9 mouse cellular contexts compared by ENCODE assay signal in the genomic region with DNA sequence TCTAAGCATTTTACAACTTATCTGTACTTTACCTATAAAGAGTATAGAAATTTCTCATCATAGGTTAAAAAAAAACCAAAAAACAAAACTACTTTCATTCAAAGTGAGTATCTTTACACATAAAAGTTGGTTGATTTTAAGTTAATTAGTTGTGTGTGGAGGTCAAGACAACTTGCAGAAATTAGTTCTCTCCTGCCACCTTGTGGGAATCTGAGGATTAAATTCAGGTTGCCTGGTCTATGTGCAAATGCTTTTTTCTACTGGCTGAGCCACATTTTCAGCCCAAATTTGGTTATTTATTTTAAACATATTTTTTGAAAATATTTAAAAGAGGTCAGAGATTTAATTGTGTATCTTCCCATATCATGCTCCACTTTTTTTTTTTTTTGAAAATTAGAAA. TPM values are rescaled to one million over a fixed set of nuclear protein-coding genes. Genes with fewer than 3 reads are reported as not detected.
A peak's percentile ranks its signal among the peaks of the same experiment; 100 is the strongest.
DNase-seq lines count a peak whose midpoint lies in the region; TF ChIP-seq lines count a peak whose summit lies in the region.
"Had no signal": no experiment of that assay in that cellular context is flagged by ENCODE, and none has a peak within 500 bp of the region (broad histone marks: within the 10 kb centered on the region; RNA-seq: fewer than 3 reads in every experiment).

No protein-coding gene starts in this region.

- in situ Hi-C loops in CH12.LX (cut with MboI; ENCODE audit: low pct_ligation_motif_present, low pct_unique_long_range_greater_than_20kb, low sequenced_read_pairs), result loop anchor here (25.0 kb wide), 1 partner anchor 203 kb away; no protein-coding TSS in a partner anchor

- TF ChIP-seq POLR2A in CH12.LX (IDR thresholded peaks at IDR 0.05; ENCODE audit: low read depth, low read length), result no peak

- H3K9me3 ChIP-seq in CH12.LX (replicated peaks; ENCODE audit: low read length), result no peaks in the 10 kb centered on the region
- H3K9me3 ChIP-seq: G1E had no signal

- no peak overlapping the region for H3K4me3 ChIP-seq in left cerebral cortex, adult 2 months
- no peak overlapping the region for H3K4me3 ChIP-seq in CH12.LX (replicated peaks in 1 of 3; ENCODE audit: low read depth in 2 of 3, low read length in 2 of 3, poor library complexity in 1 of 3)

- no peak overlapping the region for H3K4me2 ChIP-seq in CH12.LX (ENCODE audit: insufficient read depth, low read depth, poor library complexity, severe bottlenecking)

- peak; percentile 80 for TF ChIP-seq RAD21 in CH12.LX (IDR thresholded peaks at IDR 0.05; ENCODE audit: low read depth, low read length)

- intact Hi-C loops in left cerebral cortex, adult 2 months (cut with DNase I), result loop anchor here (2.0 kb wide), 2 partner anchors 62 to 208 kb away; no protein-coding TSS in a partner anchor

- H3K79me2 ChIP-seq in CH12.LX (replicated peaks; ENCODE audit: control insufficient read depth, extremely low read depth, insufficient read depth, poor library complexity, severe bottlenecking), result no peaks in the 10 kb centered on the region

- no peak for TF ChIP-seq EP300 in CH12.LX (IDR thresholded peaks at IDR 0.05; ENCODE audit: low read length)

- H3K4me1 ChIP-seq in CH12.LX (ENCODE audit: control insufficient read depth in 1 of 2, insufficient read depth in 2 of 2), result peaks cover 0 to 2% of the 10 kb centered on the region in 2 experiments; a peak in 1 of 4 replicates

- H3K9ac ChIP-seq in CH12.LX (ENCODE audit: insufficient read depth, low read depth), result no peak overlapping the region

- dilution Hi-C loops in CH12.LX (cut with MboI; ENCODE audit: extremely low pct_ligation_motif_present, extremely low pct_unique_long_range_greater_than_20kb, low sequenced_read_pairs), result no loop called here

- H3K27me3 ChIP-seq in CH12.LX (replicated peaks), result no peaks in the 10 kb centered on the region

- peak; percentile 45 to 50 for DNase-seq in cerebellum, postnatal 10 days
- DNase-seq in cerebellum, adult 8-10 months, result no peak
- no peak for DNase-seq in left cerebral cortex, adult 2 months (ENCODE audit: extremely low spot score in 1 of 2, low spot score in 2 of 2)
- DNase-seq in left cerebral cortex, adult 8-10 months (ENCODE audit: low spot score in 2 of 2), result no peak
- DNase-seq in CH12.LX (ENCODE audit: extremely low read depth), result peak; percentile 58
- peak; percentile 14 for DNase-seq in embryo, embryonic 9.5 days (ENCODE audit: extremely low spot score)
- peak; percentile 11 for DNase-seq in thymus, postnatal 25 days
- DNase-seq in cerebellum, adult 11 months, result no peak

- no peak overlapping the region for H3K27ac ChIP-seq in left cerebral cortex, adult 2 months
- H3K27ac ChIP-seq in CH12.LX (ENCODE audit: insufficient read depth, low read depth), result no peak overlapping the region

- no peaks in the 10 kb centered on the region for H3K36me3 ChIP-seq in CH12.LX (replicated peaks in 1 of 2; ENCODE audit: control insufficient read depth in 1 of 2, insufficient read depth in 1 of 2, low read length in 1 of 2)
- H3K36me3 ChIP-seq: G1E had no signal

- peak; percentile 63 for TF ChIP-seq CTCF in left cerebral cortex, adult 2 months (IDR thresholded peaks at IDR 0.05)
- TF ChIP-seq CTCF in CH12.LX (conservative IDR thresholded peaks at IDR 0.05 in 1 of 2, IDR thresholded peaks at IDR 0.05 in 1 of 2; ENCODE audit: low read depth in 2 of 2, low read length in 2 of 2), result peak in 1 of 2 experiments; percentile 75; a peak in 2 of 4 replicates

TF ChIP-seq in CH12.LX, 34 proteins besides CTCF, POLR2A, EP300 and RAD21:
- TF ChIP-seq ZC3H11A (IDR thresholded peaks at IDR 0.05; ENCODE audit: low read depth, low read length) (no peak), SIN3A (IDR thresholded peaks at IDR 0.05; ENCODE audit: low read length) (no peak), E2F4 (IDR thresholded peaks at IDR 0.05; ENCODE audit: insufficient replicate concordance, low read depth, low read length) (no peak), GABPA (IDR thresholded peaks at IDR 0.05; ENCODE audit: insufficient replicate concordance, low read depth, low read length) (no peak), SMC3 (IDR thresholded peaks at IDR 0.05; ENCODE audit: low read depth, low read length) (peak; percentile 62)

RNA-seq across cellular contexts. Expression of gene Neto2, which starts 35.6 kb away (rescaled TPM):
- 10 to 100 TPM; 57.2 to 61.0 TPM for total RNA-seq in left cerebral cortex, adult 2 months (2021)
- total RNA-seq in left cerebral cortex, adult 8-10 months (2022), result 10 to 100 TPM; 57.4 to 73.8 (median 60.2) TPM
- not detected in 2 replicates for total RNA-seq in CH12.LX (2012; rRNA removed)
- total RNA-seq in CH12.LX (2014; rRNA removed), result not detected in 2 replicates
- polyA plus RNA-seq in CH12.LX (2012; ENCODE audit: insufficient read length, low read depth), result 0.10 TPM in 1 of 2 replicates, not detected in the other
- polyA plus RNA-seq: G1E had no signal

Comparison
In these comparisons a context has a peak if more than half of its experiments do, and no peak if none do; other contexts are left out.
1. DNase-seq: peak in cerebellum, postnatal 10 days (2 of 2), CH12.LX (single experiment), embryo, embryonic 9.5 days (single experiment) and thymus, postnatal 25 days (single experiment); none in cerebellum, adult 8-10 months (single experiment), left cerebral cortex, adult 2 months (0 of 2), left cerebral cortex, adult 8-10 months (0 of 2) and cerebellum, adult 11 months (single experiment).
2. RNA of gene Neto2, which starts 35.6 kb away (total RNA-seq): 57.4 to 73.8 TPM in left cerebral cortex, adult 8-10 months and 57.2 to 61.0 TPM in left cerebral cortex, adult 2 months; not detected in CH12.LX; every median in the first group is over 10 times any median in the second.